Mouse (Mus musculus) B cell, adult 62 days (primary cell): ENCODE measurements around the gene Cep95. TPM values are rescaled to one million over a fixed set of nuclear protein-coding genes. Genes with fewer than 3 reads are reported as not detected.

Source experiments
- total RNA-seq: library from RNA; stranded (reverse); gene quantifications from 4 replicates; pipeline ENCODE4 v1.2.4, GENCODE M21; 2023

Cep95 gene
- total RNA-seq = 21.4 to 31.1 TPM (median 25.6 TPM) in 4 replicates

GRCm38 (mm10) chr11:106788775-106789459 is at the start of gene Cep95, which contains the start of gene Ddx5:
TSS of gene Cep95 (plus strand) at chr11:106789252.
TSS of gene Ddx5 (minus strand) at chr11:106789185.

GRCm38 (mm10) chr11:106750121-106750751 is 38.8 kb upstream of the Cep95 start, which contains the start of gene Pecam1:
TSS of gene Pecam1 (minus strand) at chr11:106750628.

DNA sequence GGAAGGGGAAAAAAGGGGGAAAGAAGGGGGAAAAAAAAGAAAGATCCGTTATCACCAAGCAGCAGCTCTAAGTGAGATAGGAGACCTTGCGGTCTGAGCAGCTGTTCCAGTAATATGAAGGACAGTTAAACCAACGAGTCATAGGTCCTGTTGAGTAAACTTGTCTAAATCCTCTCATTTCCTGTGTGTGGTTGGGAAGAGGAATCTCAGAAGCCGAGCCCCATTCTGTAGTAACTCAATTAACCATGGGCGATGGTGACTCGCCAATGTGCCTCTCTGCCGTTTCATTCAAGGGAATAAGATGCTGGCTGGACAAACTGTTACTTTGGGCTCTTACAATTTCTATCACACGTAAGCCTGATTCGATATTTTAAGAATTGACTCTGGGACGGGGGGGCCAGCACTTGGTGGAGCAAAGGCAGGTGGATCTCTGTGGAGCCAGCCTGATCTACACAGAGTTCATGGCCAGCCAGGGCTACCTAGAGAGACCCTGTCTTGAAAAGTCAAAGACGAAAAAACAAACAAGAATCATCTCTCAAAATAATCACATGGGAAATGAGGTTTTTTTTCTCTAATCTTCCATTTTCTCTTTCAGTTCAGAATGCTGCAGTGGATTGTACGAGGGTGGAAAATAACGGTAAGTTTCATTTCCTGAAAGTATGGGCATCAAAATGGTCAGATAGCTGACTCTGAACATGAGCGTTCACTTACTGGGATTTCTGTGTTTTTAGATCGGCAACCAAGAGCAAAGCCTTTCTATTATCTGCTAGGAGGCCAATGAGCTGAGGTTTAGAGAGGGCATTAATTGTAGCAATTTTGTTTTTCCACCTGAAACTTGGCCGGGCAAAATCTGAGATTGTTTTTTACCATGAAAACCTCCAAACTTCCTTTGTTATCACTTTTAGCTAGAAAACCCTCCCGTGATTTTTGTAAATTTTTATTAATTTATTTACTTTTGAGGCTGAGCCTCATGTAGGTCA is 37.7 kb upstream of the Cep95 start, which contains the start of gene Milr1:
Gene Milr1, plus strand, starts transcription at position 188 of the 980 bp plus-strand sequence.

GRCm38 (mm10) chr11:106779388-106780088 is 9.5 kb upstream of the Cep95 start, which contains the start of gene Polg2:
TSS of gene Polg2 (minus strand) at chr11:106779537.

Other genes starting within 250 kb of the Cep95 start
- gene Tex2, start 175.8 kb upstream of the Cep95 start, total RNA-seq = 11.8 to 15.3 TPM (median 13.1 TPM) in 4 replicates
- 236 to 256 TPM (median 243 TPM) in 4 replicates for gene Pecam1, start 38.6 kb upstream of the Cep95 start, total RNA-seq
- gene Milr1, start 38.0 kb upstream of the Cep95 start, total RNA-seq = 14.2 to 19.3 TPM (median 18.9 TPM) in 4 replicates
- gene Polg2, start 9.7 kb upstream of the Cep95 start, total RNA-seq = 50.8 to 63.0 TPM (median 58.9 TPM) in 4 replicates
- 3,223 to 3,518 TPM (median 3,346 TPM) in 4 replicates for gene Ddx5, start 67 bp upstream of the Cep95 start, total RNA-seq
- 47.9 to 57.2 TPM (median 52.7 TPM) in 4 replicates for gene Smurf2, start 131.5 kb downstream of the Cep95 start, total RNA-seq
- gene Kpna2, start 210.3 kb downstream of the Cep95 start, total RNA-seq = 19.2 to 26.8 TPM (median 24.7 TPM) in 4 replicates
- gene 1810010H24Rik, start 236.4 kb downstream of the Cep95 start, total RNA-seq = 4.9 to 6.4 TPM (median 5.1 TPM) in 4 replicates